Mouse (Mus musculus): ENCODE results near the gene Gm45623. TPM values are rescaled to one million over a fixed set of nuclear protein-coding genes. Genes with fewer than 3 reads are reported as not detected.

The Gm45623 gene
- polyA plus RNA-seq, 1 experiment: 0.12 TPM

DNA sequence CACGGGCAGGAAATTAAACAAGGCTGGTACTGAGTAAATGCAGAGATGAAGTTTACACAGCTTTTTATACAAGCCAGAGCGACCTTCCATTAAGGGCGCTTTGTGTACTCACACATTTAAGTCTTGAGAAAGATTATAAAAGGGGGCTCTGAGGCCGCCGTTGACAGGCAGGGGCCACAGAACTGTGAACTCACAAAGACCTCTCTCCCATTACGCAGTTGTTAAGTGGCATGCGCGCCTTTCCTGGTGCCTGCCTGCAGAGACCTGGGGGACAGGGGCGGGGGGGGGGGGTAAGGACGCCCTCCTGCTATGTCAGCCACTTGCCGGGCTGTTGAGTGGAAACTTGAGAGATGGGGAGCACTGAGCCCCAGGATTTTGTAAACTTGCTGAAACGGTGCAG is 3.6 kb upstream of the Gm45623 start:
- 29% methylated on average over 12 of the region's 12 CpGs for WGBS

DNA sequence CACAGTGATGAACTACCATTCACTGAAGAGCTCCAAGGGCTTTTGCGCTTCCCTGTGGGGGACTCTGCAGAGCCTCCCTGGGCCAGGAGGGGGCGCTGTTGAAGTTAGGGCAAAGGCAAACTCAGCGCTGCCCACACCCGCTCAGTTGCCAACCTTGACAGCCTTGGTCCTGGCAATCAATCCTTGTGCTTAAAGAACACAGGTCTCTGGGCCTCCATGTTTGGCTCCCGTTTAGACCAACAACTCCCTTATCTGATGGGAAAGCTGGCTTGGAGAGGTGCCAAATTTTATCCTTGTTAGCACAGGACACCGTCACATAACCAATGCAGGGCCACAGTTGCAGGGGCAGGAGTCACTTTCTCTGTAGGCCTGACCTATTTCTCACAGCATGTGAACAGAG is 2.2 kb upstream of the Gm45623 start:
- DNase-seq (ENCODE audit: low read depth, low spot score): no peak
- 39% methylated on average over 6 of the region's 6 CpGs for WGBS

More for the DNA sequence above, 3.6 kb upstream of the Gm45623 start:
- DNase-seq (ENCODE audit: low read depth, low spot score): no peak

DNA sequence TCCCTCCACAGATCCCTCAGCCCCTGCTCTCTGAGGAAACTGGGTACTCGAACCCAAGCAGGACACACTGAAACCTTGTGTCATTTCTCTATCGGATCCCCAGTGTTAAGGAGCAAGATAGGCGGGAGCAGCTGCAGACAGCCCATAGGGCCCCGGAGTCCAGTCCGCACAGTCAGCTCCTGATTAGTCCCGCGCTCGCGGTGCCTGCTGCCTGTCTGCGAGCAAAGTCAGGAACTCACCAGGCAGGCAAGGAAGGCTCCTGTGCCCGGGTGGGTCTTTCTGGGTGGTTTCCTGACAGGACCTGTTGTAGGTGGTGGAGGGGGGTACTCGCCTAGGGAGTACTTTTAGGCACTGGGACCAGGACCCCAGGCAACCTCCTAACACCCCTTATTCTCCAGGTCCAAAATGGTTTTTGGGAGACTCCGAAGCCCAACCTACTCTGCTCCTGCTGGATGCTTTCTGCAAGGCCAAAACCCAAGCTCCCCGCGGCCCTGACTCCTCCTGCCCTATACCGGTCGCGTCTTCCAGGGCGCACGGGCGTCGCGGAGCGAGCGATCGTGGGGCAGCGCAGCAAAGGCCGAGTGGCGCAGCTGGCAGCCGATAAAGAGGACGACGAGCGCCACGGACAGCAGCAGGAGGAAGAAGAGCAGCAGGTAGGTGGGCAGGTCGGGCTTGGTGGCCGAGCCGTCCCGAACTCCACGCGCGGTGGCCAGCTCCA is 994 bp downstream of the Gm45623 start:
- DNase-seq (ENCODE audit: low read depth, low spot score): no peak
- WGBS: 13% methylated on average over 41 of the region's 41 CpGs

DNA sequence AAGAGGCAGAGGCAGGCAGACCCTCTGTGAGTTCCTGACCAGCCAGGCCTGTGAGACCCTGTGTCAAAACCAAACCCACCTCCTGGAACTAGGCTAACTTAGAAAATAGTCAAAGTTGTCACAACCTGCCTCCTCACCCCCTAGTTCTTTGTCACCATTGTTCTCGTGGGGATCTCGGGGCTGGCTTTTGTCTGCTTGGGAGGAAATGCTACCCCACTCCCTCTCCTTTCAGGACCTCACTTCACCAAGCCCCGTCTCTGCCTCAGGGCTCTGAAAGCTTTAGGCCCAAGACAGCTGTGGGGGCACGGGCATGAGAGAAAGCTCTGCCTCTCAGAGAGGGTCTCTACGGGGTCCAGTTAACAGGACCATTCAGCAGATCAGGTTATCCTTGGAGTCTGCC is 1.9 kb downstream of the Gm45623 start:
- no peak for DNase-seq (ENCODE audit: low read depth, low spot score)
- WGBS: 78% methylated on average over 5 of the region's 5 CpGs

DNA sequence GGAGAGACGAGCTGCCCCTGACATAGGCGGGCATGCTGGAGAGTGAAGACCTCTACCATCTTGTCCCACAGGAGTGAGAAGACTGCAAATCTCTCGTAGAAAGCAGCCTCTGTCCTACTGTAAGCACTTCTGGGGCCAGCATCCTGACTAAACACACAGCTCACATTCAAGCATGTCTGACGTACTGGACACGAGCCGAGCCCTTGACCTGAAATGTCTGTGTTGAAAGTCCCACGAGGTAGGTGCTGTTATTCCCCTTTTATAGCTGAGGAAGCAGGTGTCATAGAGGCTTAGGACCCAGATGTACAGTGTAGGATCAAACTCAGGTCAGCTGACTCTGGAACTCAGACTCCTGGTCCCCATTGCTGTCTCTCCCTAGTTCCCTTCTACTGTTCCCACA is 4.2 kb downstream of the Gm45623 start:
- 78% methylated on average over 7 of the region's 7 CpGs for WGBS
- no peak for DNase-seq (ENCODE audit: low read depth, low spot score)

DNA sequence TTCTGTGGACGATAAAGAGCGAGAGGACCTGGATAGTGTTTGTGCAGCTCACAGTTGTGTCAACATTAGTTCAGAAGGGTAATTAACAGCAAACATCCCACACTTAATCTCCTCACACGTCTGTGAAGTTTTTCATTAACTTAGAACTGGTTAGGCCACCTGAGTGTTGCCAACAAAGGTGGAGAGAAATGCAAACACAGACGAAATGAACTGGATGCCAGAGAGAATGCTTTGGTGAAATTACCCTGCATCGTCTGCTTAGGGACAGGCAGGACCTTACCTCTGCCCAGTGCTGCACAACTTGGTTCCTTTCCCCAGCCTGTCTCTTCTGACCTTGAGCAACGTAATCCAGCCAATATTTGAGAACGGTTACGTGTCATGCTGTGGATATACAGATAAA is 6.1 kb downstream of the Gm45623 start:
- DNase-seq (ENCODE audit: low read depth, low spot score): peak; percentile 85
- 25% methylated on average over 8 of the region's 8 CpGs for WGBS

DNA sequence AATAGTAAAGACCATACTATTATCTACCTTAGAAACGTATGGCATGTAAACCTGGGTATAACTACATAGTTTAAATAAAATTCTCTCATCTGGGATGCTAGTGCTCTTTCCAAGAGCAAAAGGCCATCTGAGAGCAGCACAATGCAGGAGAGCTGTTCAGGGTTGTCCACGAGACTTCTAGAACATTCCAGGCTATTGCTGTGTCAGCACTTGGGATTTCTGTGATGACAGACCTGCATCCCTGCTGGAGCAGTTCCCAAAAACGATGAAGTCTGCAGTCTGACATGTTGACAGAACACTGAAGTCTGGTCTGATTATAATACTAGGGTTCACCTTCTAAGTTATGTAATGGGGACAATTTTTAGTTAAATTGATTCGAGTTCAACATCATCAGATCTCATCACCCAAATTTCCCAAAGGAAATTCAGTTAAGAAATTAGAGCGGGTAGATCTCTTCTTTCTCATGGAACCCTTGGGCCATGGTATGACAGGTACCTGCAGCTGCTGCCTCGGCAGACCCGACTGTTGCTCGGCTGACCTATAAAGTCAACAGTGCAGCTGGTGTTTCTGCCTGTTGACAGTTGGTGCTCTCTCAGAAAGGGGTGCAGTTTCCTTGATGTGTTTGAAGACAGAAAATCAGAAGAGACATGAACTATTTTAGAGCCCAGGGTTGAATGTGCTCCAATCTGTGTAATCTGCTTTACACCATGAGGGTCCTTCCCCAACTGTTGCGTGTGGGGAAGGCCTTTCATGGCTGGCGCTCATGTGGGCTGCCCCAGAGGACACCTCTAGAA is 6.7 kb downstream of the Gm45623 start:
- WGBS: 35% methylated on average over 10 of the region's 10 CpGs
- DNase-seq (ENCODE audit: low read depth, low spot score): no peak

DNA sequence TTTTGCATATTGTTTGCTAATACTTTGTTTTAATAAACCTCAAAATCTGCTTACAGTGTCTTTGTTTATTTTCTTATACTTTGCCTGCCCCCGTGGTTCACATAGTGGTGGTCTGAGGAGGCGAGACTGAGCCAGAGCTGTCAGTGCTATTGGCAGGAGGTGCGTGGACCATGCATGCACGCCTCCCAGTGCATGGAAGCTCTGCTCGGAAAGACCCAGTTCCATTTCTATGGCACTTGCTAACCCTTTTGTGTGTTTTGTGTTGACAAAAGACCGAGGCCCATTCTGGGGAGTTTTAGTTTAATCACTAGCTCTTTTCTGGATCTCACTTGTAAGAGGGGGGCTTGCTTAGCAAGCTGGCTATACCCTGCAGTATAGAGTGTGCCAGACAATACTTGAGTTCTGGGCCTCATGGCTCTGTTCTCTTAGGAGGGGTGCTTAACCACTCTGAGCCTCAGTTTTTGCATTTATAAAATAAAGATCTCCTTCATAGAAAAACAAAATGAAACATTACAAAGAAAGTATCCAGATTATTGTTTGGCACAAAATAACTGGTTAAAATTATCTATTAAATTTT is 11.2 kb downstream of the Gm45623 start:
- WGBS: 87% methylated on average over 6 of the region's 6 CpGs
- DNase-seq (ENCODE audit: low read depth, low spot score): no peak

DNA sequence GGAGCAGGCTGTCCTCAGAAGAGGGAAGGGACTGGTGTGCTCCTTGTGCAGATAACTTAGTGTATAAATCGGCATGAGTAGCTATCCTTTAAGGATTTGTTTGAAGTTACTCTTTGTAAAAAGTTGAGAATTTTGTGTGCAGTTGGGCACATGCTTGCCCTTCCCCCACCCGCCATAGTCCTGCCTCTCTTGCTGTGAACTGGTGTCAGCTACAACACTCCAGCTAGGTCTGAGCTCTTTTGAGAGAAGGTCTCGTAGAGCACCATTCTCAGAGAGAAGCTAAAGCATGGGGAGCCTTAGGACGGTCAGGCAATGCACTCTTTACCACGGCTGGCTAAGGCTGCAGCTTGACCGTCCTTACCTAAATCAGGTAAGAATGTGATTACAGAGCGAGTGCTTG is 11.9 kb downstream of the Gm45623 start:
- 95% methylated on average over 7 of the region's 7 CpGs for WGBS
- DNase-seq (ENCODE audit: low read depth, low spot score): no peak

DNA sequence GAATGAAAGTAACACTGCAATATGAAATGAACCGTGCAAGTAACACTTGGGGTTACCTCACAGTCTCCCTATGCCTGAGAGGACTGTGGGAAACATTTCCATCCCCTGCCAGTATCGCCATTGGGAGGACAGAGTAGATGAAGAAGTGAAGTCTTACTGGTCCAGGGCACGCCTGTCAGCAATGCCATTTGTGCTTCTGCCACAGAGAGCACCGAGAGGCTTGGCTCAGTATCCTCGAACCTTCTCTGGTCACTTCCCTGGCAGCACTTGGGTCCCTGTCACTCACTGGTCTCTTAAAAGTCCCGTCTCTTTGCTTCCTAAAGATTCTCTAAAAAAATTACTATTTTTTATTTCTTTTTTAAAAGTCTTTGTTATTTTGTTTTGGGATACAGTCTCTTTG is 13.1 kb downstream of the Gm45623 start:
- 91% methylated on average over 6 of the region's 6 CpGs for WGBS
- DNase-seq (ENCODE audit: low read depth, low spot score): no peak

DNA sequence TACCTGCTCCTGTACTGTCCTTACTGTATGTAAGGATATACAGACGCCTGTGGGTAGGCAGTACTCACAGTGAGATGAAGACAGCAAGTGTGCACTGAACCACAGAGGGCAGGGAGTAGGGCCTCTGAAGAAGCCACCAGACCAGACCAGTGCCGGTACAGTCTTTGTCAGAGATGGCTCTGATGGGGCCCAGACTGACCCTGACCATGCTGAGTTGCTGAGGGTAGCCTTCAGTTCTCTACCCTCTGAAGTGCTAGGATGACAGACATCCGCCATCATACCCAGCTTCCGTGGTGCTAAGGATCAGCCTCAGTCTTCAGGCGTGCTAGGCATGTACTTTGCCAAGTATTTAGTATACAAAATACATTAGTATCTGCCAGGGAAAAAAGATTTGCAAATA is 14.1 kb downstream of the Gm45623 start:
- 91% methylated on average over 5 of the region's 5 CpGs for WGBS
- no peak for DNase-seq (ENCODE audit: low read depth, low spot score)

DNA sequence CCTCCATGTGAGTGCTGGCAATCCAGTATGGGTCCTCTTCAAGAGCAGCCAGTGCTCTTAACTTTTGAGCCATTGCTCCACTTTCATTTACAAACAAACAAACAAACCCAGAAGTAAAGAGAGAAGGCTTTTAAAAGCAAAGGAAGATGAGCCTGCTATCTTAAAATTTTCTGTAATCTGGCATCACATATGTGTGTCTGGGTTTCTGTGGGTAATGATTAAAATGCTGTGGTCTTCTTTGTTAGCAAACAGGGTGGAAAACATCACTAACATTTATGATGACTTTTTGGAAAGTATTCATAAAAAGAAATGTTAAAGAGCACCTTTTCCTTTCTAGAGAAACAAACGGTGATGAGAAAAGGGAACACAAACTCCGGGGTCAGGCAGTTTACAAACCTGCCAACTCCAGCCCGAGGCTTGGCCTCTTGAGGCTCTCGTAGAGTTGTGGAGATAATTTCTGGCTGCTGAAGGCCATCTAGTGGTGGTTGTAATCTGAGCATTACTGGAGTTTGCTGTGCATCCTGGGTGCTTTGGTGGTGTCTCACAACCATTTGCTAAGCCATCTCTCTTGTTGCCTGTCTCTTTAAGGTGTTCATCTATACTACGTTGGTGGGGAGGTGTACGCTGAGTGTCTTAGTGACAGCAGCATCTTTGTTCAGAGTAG is 18.3 kb downstream of the Gm45623 start:
- WGBS: 36% methylated on average over 6 of the region's 6 CpGs
- no peak for DNase-seq (ENCODE audit: low read depth, low spot score)

DNA sequence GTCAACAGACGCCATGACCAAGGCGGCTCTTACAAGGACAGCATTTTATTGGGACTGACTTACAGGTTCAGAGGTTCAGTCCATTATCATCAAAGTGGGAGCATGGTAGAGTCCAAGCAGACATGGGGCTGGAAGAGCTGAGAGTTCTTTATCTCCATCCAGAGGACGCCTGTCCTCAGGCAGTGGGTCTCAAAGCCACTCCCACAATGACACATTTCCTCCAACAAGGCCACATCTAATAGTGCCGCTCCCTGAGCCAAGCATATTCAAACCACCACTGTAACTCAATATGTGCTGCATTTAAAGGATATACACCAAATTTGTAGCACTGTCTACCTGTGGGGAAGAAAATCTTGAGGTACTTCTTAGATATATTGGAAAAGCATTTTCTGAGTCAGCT is 19.0 kb downstream of the Gm45623 start:
- 84% methylated on average over 4 of the region's 4 CpGs for WGBS
- DNase-seq (ENCODE audit: low read depth, low spot score): no peak

DNA sequence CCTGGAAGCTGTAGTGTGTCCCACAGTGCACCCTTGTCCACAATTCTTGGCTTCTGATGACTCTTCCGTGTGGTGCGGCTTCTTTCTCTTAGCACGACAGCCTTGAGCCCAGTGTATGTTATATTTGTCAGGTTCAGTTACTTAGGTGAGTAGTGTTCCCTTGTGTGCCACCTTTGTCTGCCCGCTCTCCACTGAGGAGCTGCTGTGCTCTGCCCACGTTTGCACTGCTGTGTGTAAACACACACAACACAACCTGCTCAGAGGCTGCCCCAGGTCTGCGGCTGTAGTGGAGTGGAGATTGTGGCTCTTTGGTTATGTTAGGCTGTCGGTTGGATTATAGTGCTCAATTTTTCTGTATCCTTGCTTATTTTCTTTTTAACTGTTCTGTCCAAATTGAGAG is 24.6 kb downstream of the Gm45623 start:
- 86% methylated on average over 7 of the region's 7 CpGs for WGBS

DNA sequence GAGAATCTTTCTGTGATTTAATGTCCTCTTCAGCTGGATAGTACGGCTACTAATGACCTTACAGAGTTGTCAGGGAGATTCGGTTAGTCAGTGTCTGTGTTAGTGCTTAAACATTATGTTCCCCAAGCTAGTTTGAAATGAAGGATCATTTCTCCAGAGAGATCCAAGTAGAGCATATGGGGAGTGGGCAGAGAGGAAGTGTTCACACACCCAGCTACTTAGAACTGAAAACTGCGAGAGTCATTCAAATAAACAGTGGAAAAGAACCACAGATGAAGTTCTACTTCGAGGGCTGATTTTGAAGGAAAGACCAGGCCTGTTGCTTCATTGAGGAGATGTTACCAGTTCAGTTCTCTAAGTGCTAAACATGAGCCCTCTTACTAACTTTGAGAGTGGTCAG is 27.1 kb downstream of the Gm45623 start:
- 72% methylated on average over 4 of the region's 4 CpGs for WGBS
- no peak for DNase-seq (ENCODE audit: low read depth, low spot score)

More for the DNA sequence above, 24.6 kb downstream of the Gm45623 start:
- DNase-seq (ENCODE audit: low read depth, low spot score): no peak

DNA sequence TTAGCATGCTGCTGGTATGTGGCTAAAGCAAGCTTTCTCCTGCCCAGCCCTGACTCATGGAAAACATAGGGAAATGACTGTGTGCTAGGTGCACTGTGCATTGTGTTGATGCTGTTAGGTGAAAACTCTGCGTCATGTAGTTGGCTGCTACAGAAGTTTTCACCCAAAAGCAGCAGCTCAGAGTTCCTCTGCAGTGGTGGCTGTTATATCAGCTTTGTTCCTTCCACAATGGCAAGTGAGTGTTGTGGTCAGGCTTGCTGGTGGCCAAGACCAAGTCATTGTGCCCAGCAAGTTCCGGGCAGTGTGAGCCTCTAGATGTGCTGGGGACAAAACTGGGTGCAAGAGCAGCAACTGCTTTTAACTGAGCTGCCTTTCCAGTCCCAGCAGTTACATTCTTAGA is 41.4 kb downstream of the Gm45623 start:
- 94% methylated on average over 2 of the region's 2 CpGs for WGBS
- no peak for DNase-seq (ENCODE audit: low read depth, low spot score)

DNA sequence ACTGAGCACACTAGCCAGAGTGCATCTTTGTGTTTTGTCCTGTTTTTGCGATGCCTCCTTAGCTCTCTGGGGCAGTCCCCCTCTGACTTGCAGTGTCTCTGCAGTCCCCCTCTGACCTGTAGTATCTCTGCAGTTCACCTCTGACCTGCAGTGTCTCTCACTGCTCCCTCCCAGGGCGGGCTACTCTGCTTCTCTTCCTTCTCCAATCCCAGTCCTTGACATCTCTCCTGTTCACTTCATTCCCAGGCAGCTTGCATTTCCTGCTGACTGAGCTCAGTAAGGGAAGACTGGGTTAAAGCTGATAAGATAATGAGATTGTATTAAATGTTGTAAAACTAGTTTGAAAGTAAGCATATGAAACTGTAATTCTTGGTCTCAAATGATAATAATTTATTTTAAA is 43.0 kb downstream of the Gm45623 start:
- DNase-seq (ENCODE audit: low read depth, low spot score): no peak
- 66% methylated on average over 2 of the region's 2 CpGs for WGBS

DNA sequence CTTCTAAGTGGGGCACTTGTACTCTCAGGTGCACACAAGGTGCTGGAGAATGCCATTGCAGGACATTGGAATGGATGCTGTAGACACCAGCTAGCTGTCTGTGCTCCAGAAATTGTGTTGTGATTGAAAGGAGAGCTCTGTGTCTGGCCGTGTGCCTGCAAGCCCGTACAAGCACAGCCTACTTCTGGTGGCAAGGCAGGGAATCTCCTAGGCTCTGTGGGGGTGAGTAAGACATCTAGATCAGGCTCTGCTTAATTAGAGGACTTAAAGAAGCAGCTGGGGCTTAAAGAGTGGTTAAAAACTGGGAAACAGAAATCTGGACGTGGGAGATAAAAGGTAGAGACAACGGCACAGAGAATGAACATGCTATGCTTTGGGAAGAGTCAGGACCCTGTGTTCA is 46.0 kb downstream of the Gm45623 start:
- 69% methylated on average over 4 of the region's 4 CpGs for WGBS

DNA sequence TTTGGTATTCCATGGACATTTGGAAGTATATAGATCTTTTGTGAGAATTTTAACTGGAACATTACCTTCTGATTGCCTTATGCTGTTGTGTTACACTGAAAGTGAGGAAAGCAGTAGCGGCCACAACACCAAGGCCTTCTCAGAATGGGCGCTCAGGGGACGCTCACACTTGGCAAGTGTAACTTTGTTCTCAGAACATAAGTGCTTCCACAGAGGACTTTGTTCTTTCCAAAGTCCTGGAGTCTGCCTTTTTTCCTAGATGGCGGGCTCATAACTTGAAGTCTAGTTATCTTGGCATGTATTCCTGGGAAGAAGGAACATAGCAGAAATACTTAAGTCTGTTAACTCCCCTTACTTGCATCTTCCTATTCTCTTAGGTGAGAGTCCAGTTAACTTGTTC is 46.5 kb downstream of the Gm45623 start:
- WGBS: 54% methylated on average over 4 of the region's 4 CpGs

More for the DNA sequence above, 46.0 kb downstream of the Gm45623 start:
- DNase-seq (ENCODE audit: low read depth, low spot score): no peak

DNA sequence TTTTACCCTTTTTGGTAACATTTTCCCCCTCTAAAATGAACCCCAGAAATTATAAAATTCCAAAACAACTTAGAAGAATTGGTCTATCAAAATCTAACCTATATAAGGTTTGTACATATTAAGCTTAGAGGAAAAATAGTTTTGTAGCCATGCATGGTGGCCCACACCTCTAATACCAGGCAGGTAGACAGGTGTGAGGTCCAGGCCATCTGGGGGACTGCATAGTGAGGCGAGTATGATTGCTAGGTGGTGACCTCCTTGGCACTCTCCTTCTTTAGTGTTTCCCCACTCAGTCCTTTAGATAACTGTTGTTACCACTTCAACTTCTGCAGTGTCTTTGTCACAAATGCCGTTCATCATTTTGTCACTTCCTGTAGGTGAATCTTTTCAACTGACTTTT is 49.0 kb downstream of the Gm45623 start:
- 68% methylated on average over 2 of the region's 2 CpGs for WGBS
- no peak for DNase-seq (ENCODE audit: low read depth, low spot score)

More for the DNA sequence above, 46.5 kb downstream of the Gm45623 start:
- no peak for DNase-seq (ENCODE audit: low read depth, low spot score)
